Mouse (Mus musculus): Measurements from ENCODE around the gene Arhgap31.

Arhgap31 gene

GRCm38 (mm10) chr16:38712581-38713403 is at the start of gene Arhgap31:
Gene Arhgap31, minus strand, starts transcription at chr16:38713274.
- peak; percentile 39 to 41 for DNase-seq (ENCODE audit: low spot score in 2 of 2)

GRCm38 (mm10) chr16:38762401-38762800 is 49.3 kb upstream of the Arhgap31 start:
- no peak for DNase-seq (ENCODE audit: low spot score in 2 of 2)

GRCm38 (mm10) chr16:38761972-38762371 is 48.9 kb upstream of the Arhgap31 start:
- no peak for DNase-seq (ENCODE audit: low spot score in 2 of 2)

GRCm38 (mm10) chr16:38760834-38761375 is 47.8 kb upstream of the Arhgap31 start:
- DNase-seq (ENCODE audit: low spot score in 2 of 2): no peak

GRCm38 (mm10) chr16:38760239-38760638 is 47.2 kb upstream of the Arhgap31 start:
- DNase-seq (ENCODE audit: low spot score in 2 of 2): no peak

GRCm38 (mm10) chr16:38758104-38758861 is 45.2 kb upstream of the Arhgap31 start:
- DNase-seq (ENCODE audit: low spot score in 2 of 2): no peak

GRCm38 (mm10) chr16:38757626-38758025 is 44.6 kb upstream of the Arhgap31 start:
- DNase-seq (ENCODE audit: low spot score in 2 of 2): no peak

- no peak for DNase-seq (ENCODE audit: low spot score in 2 of 2)
Measured at GRCm38 (mm10) chr16:38756572-38756971, 43.5 kb upstream of the Arhgap31 start.

GRCm38 (mm10) chr16:38756177-38756503 is 43.1 kb upstream of the Arhgap31 start:
- DNase-seq (ENCODE audit: low spot score in 2 of 2): no peak

- no peak for DNase-seq (ENCODE audit: low spot score in 2 of 2)
Measured at GRCm38 (mm10) chr16:38755452-38756176, 42.5 kb upstream of the Arhgap31 start.

- DNase-seq (ENCODE audit: low spot score in 2 of 2): no peak
Measured at GRCm38 (mm10) chr16:38753631-38754030, 40.6 kb upstream of the Arhgap31 start.

GRCm38 (mm10) chr16:38750803-38751202 is 37.7 kb upstream of the Arhgap31 start:
- DNase-seq (ENCODE audit: low spot score in 2 of 2): no peak

- DNase-seq (ENCODE audit: low spot score in 2 of 2): no peak
Measured at GRCm38 (mm10) chr16:38743941-38744673, 31.0 kb upstream of the Arhgap31 start.

- no peak for DNase-seq (ENCODE audit: low spot score in 2 of 2)
Measured at GRCm38 (mm10) chr16:38742659-38743131, 29.6 kb upstream of the Arhgap31 start.

GRCm38 (mm10) chr16:38742113-38742658 is 29.1 kb upstream of the Arhgap31 start, which contains the start of gene B4galt4:
Gene B4galt4, plus strand, starts transcription at chr16:38742264.
- DNase-seq (ENCODE audit: low spot score in 2 of 2): no peak

GRCm38 (mm10) chr16:38741204-38741903 is 28.3 kb upstream of the Arhgap31 start:
- DNase-seq (ENCODE audit: low spot score in 2 of 2): no peak

- no peak for DNase-seq (ENCODE audit: low spot score in 2 of 2)
Measured at GRCm38 (mm10) chr16:38730921-38731320, 17.8 kb upstream of the Arhgap31 start.

- DNase-seq (ENCODE audit: low spot score in 2 of 2): no peak
Measured at GRCm38 (mm10) chr16:38729610-38730288, 16.7 kb upstream of the Arhgap31 start.

GRCm38 (mm10) chr16:38729139-38729538 is 16.1 kb upstream of the Arhgap31 start:
- DNase-seq (ENCODE audit: low spot score in 2 of 2): no peak
